Mouse (Mus musculus) hindbrain, embryonic 16.5 days (tissue): ENCODE data around the gene Tex101. TPM values are rescaled to one million over a fixed set of nuclear protein-coding genes. Genes with fewer than 3 reads are reported as not detected.

ENCODE experiments used
- ATAC-seq: fragments of 200-750 bp; cut with Nextera tagmentation; 2 replicates; pipeline ENCODE4 v1.8.0; 2017; ENCODE audit warnings: moderate TSS enrichment, moderate library complexity
- H3K27ac ChIP-seq: fragments of 300-500 bp; sonication (generic); 2 replicates; pipeline ENCODE4 v1.5.1; 2014; ENCODE audit warnings: low read depth, mild to moderate bottlenecking, control low read depth, low read length, moderate library complexity
- H3K27me3 ChIP-seq: fragments of 300-500 bp; sonication (generic); replicated peaks from 2 replicates; pipeline ENCODE4 v1.6.1; 2014; ENCODE audit warnings: low read length; ENCODE audit not compliant: control insufficient read depth, insufficient read depth
- H3K36me3 ChIP-seq: fragments of 300-500 bp; sonication (generic); 2 replicates; pipeline ENCODE4 v1.6.1; 2014; ENCODE audit warnings: mild to moderate bottlenecking, low read length, moderate library complexity, mixed read lengths; ENCODE audit not compliant: control insufficient read depth, insufficient read depth
- H3K4me1 ChIP-seq: fragments of 300-500 bp; sonication (generic); 2 replicates; pipeline ENCODE4 v1.6.1; 2014; ENCODE audit warnings: low read depth, low read length; ENCODE audit not compliant: control insufficient read depth, insufficient read depth
- H3K4me2 ChIP-seq: fragments of 300-500 bp; sonication (generic); 2 replicates; pipeline ENCODE4 v1.6.1; 2014; ENCODE audit warnings: mild to moderate bottlenecking, low read length, control low read depth, moderate library complexity
- H3K4me3 ChIP-seq: fragments of 300-500 bp; sonication (generic); 2 replicates; pipeline ENCODE4 v1.5.1; 2014; ENCODE audit warnings: mild to moderate bottlenecking, low read length, control low read depth, moderate library complexity
- H3K9ac ChIP-seq: fragments of 300-500 bp; sonication (generic); 2 replicates; pipeline ENCODE4 v1.6.1; 2014; ENCODE audit warnings: low read depth, mild to moderate bottlenecking, control low read depth, low read length, moderate library complexity
- H3K9me3 ChIP-seq: fragments of 300-500 bp; sonication (generic); 2 replicates; pipeline ENCODE4 v1.6.1; 2014; ENCODE audit warnings: mild to moderate bottlenecking, low read length, moderate library complexity; ENCODE audit not compliant: control insufficient read depth
- WGBS: fragments of 180-500 bp; shearing (Covaris S2); extraction: QIAGEN DNeasy Blood & Tissue Kit; methylation state at CpG from one replicate; pipeline ENCODE4 v1.1.7; 2014; 5-methylcytosine and 5-hydroxymethylcytosine counted together
- polyA plus RNA-seq: library from polyadenylated mRNA; unstranded; fragments of >200 nt; fragmentation: Nextera tagmentation; extraction: Ambion mirVana; gene quantifications from 2 replicates; pipeline ENCODE4 v1.2.1, GENCODE M21; 2015

Tex101 gene
- polyA plus RNA-seq, 1 experiment from 2014 or later: not detected

DNA sequence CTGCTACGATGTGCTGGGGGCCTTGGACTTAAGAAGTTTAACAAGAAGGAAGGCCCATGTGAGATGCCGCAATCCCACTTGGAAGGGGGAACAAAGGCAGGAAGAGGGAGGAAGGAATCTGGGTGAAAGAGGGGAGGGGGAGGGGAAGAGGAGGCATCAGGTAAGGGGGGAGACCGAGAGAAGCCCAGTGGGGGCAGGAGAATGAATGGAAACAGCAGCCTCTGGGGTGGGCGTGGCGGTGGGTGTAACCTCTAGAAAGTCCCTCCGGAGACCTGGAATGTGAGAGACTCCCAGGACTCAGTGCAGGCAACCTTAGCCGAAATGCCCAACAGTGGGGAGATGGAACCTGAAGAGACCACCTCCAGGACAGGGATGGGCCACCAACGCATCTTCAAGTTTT is 12.2 kb downstream of the Tex101 start:
- Histone ChIP-seq H3K4me2 (no peak overlapping the region), H3K27me3 (no peaks in the 10 kb centered on the region), H3K4me3 (no peak overlapping the region), H3K4me1 (no peaks in the 10 kb centered on the region), H3K9ac (no peak overlapping the region), H3K27ac (no peak overlapping the region), H3K36me3 (no peaks in the 10 kb centered on the region), H3K9me3 (no peaks in the 10 kb centered on the region)
- WGBS: 48% methylated on average over 8 of the region's 8 CpGs
- no peak for ATAC-seq

DNA sequence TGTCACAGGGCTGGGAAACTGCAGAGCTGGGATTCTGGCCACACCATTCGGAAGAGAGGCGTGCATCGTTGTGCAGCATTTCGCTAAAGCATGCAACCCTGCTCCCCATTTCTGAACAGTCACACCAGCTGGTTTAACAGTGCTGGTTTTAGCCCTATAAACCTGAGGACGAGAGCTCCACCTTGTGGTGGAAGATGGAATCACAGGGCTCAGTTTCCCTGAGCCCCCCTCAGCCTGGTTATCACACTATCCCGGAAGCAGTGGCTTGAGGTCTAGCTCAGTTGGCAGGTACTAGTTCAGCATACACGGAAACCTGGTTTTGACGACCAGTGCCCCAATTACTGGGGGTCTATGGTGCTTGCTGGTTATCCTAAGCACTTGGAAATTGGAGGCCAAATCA is 13.9 kb downstream of the Tex101 start:
- Histone ChIP-seq H3K27me3 (no peaks in the 10 kb centered on the region), H3K27ac (no peak overlapping the region), H3K9me3 (no peaks in the 10 kb centered on the region), H3K4me3 (no peak overlapping the region), H3K4me2 (no peak overlapping the region), H3K4me1 (no peaks in the 10 kb centered on the region), H3K36me3 (no peaks in the 10 kb centered on the region), H3K9ac (no peak overlapping the region)
- ATAC-seq: peak; percentile 65; the same call in 1 of the 2 replicates
- WGBS: 11% methylated on average over 8 of the region's 8 CpGs

DNA sequence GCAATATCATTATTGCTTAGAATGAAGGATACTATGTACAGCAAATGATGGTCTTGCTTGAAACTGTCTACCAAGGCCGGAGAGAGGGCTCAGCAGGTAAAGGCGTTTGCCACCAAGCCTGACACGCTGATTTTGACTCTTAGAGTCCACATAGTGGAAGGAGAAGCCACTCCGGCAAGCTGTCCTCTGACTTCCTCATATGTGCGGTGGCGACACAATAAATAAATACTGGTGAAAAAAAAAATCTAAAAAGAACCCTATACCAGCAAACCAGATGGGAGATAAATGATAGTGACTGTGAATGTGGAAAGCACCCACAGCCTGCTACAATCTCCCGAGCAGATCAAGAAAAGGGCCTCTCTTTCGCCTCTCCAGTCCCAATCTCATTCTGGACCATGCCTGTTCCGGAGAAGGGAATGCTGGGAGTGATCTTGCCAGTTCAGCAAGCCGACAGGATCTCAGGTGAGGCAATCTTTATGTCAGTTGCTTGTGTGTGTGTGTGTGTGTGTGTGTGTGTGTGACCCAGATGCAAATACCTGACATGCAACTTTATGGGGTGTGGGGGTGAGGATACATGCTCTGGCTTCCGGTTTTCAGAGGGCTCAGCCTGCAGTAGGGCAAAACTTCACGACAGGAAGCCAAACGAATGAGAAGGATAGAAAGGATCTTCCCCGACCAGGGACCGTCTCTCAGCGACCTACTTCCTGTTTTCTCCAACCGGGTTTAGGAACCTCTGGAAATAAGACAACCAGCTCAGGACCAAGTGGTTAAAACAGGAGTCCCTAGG is 15.2 kb downstream of the Tex101 start:
- no peaks in the 10 kb centered on the region for H3K27me3 ChIP-seq
- H3K9ac ChIP-seq: no peak overlapping the region
- WGBS: 76% methylated on average over 17 of the region's 17 CpGs
- no peaks in the 10 kb centered on the region for H3K4me1 ChIP-seq
- no peak overlapping the region for H3K27ac ChIP-seq
- ATAC-seq: no peak
- H3K4me3 ChIP-seq: no peak overlapping the region
- H3K4me2 ChIP-seq: no peak overlapping the region
- H3K36me3 ChIP-seq: no peaks in the 10 kb centered on the region
- H3K9me3 ChIP-seq: no peaks in the 10 kb centered on the region

DNA sequence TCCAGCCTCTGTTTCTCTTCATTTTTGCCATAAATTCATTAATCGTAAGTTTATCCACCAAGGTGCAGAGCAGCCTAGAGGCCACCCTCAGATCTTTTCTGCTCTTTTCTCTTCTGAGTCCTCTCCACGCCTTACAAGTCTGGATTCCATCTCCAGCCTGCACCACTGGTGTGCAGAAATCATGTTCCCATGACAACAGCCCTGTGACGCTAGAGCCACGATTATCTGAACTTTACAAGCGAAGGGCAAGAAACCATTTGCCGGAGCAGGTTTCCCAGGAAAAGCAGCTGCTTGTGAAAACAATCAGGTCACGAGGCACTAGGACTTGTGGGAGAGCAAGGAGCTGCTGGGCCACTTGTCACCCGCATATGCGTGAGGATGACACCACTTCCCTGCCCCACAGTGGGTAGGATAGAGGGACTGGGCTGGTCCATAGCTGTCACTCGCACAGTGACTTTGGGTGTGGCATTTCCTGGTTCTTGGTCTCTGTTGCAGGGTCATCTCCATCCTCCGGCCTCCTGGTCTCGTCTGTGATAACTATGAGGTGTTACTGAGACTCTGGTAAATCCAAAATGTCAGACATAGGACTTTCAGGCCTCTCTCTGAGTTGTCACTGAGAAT is 16.6 kb downstream of the Tex101 start:
- no peak for ATAC-seq
- Histone ChIP-seq H3K36me3 (no peaks in the 10 kb centered on the region), H3K4me2 (no peak overlapping the region), H3K4me1 (no peaks in the 10 kb centered on the region), H3K27me3 (no peaks in the 10 kb centered on the region), H3K27ac (no peak overlapping the region), H3K9ac (no peak overlapping the region), H3K9me3 (no peaks in the 10 kb centered on the region), H3K4me3 (no peak overlapping the region)
- 61% methylated on average over 12 of the region's 12 CpGs for whole genome bisulfite sequencing

DNA sequence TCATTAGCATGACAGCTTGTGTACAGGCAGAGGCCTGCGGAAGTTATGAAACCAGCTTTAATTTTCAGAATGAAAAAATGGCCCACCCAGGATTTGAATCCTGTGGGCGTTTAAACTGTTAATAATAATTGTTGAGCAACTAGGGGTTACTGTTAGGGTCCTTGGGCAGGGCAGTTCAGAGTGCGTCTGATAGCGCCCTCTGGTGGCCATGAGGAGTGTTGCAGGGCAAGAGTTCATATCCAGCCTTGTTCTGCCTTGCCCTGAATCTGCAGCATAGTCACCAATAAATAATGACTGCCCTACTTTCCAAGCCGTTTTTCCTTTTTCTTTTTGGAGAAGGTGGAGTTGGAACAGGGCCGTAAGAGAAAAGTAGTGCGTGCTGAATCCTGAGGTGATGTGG is 22.8 kb downstream of the Tex101 start:
- H3K4me1 ChIP-seq: no peaks in the 10 kb centered on the region
- 30% methylated on average over 7 of the region's 7 CpGs for WGBS
- no peak for ATAC-seq

DNA sequence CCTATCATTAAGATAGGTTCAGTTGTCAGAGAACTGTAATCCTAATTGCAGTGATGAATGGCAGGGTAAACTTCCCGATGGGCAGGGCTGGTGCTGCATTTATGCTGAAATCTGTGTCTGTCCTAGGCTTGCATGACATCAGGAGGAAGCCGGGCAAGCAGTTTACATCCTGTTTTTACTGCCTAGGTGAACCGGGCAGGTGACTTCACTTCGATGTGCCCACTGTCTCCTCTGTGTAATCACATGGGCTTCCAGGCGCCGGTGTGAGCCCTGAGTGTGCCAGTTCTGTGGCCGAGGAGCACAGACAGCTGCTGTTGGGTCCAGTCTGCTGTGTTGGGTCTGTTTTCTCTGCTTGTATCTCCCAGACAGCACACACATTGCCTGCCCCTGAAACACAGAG is 30.0 kb downstream of the Tex101 start:
- 89% methylated on average over 7 of the region's 7 CpGs for WGBS
- H3K4me2 ChIP-seq: no peak overlapping the region

More for the DNA sequence above, 22.8 kb downstream of the Tex101 start:
- H3K4me3 ChIP-seq: no peak overlapping the region
- no peaks in the 10 kb centered on the region for H3K9me3 ChIP-seq
- H3K4me2 ChIP-seq: no peak overlapping the region
- H3K27me3 ChIP-seq: no peaks in the 10 kb centered on the region
- H3K36me3 ChIP-seq: no peaks in the 10 kb centered on the region
- H3K27ac ChIP-seq: no peak overlapping the region
- no peak overlapping the region for H3K9ac ChIP-seq

DNA sequence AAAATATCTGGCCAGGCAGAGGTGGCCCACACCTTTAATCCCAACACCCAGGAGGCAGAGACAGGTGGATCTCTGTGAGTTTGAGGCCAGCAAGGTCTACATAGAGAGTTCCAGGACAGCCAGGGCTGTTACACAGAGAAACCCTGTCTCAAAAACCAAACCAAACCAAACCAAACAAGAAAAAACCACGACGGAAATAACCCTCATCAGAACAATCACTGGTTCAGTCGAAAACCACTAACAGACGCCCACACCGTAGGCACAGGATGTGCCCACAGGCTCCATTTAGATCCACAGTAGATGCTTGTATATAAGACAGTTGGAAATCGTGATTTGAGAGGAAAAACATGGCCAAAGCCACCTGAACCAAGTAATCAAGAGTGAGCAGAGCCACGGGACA is 31.5 kb downstream of the Tex101 start:
- Histone ChIP-seq H3K27ac (no peak overlapping the region), H3K9ac (no peak overlapping the region), H3K4me1 (no peaks in the 10 kb centered on the region), H3K36me3 (no peaks in the 10 kb centered on the region), H3K4me2 (no peak overlapping the region), H3K9me3 (no peaks in the 10 kb centered on the region), H3K27me3 (peaks cover 13% of the 10 kb centered on the region), H3K4me3 (no peak overlapping the region)
- WGBS: 79% methylated on average over 7 of the region's 7 CpGs
- no peak for ATAC-seq

More for the DNA sequence above, 30.0 kb downstream of the Tex101 start:
- peaks cover 4% of the 10 kb centered on the region for H3K27me3 ChIP-seq
- H3K4me3 ChIP-seq: no peak overlapping the region
- no peak for ATAC-seq
- H3K4me1 ChIP-seq: no peaks in the 10 kb centered on the region
- no peak overlapping the region for H3K9ac ChIP-seq
- H3K36me3 ChIP-seq: no peaks in the 10 kb centered on the region
- H3K27ac ChIP-seq: no peak overlapping the region
- H3K9me3 ChIP-seq: no peaks in the 10 kb centered on the region

DNA sequence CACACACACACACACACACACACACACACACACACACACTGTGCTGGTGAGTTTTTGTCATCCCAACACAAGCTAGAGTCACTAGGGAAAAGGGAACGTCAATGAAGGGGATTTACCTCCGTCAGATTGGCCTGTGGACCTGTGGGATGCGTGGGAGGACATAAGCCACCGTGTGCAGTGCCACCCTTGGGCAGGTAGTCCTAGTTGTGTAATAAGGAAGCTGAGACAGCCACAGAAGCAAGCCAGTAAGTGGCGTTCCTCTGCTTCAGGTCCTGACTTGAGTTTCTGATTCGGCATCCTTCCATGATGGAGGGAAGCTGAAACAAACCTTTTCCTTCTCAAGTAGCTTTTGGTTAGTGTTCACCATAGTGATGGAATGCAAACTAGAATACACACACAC is 32.0 kb downstream of the Tex101 start:
- H3K27ac ChIP-seq: no peak overlapping the region
- H3K36me3 ChIP-seq: no peaks in the 10 kb centered on the region
- H3K9ac ChIP-seq: no peak overlapping the region
- H3K4me1 ChIP-seq: no peaks in the 10 kb centered on the region
- H3K9me3 ChIP-seq: no peaks in the 10 kb centered on the region
- H3K4me3 ChIP-seq: no peak overlapping the region
- H3K27me3 ChIP-seq: peaks cover 18% of the 10 kb centered on the region
- ATAC-seq: no peak
- no peak overlapping the region for H3K4me2 ChIP-seq
- WGBS: 89% methylated on average over 6 of the region's 6 CpGs

DNA sequence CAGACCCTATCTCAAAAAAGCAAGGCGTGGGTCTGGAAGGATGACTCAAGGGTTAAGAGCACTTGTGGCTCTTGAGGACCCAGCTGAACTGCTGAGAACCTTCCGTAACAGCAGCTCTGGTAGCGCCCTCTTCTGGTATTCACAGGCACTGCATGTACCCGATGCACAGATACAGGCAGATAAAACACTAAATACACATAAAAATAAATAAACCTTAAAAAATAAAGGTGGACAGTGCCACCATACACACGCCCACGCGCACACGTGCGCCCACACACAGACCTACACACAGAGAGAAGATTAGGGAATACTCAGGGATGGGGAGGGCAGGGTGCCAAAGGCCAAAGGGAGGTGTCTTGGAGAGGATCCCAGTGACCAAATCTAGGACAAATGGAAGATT is 34.0 kb downstream of the Tex101 start:
- H3K9ac ChIP-seq: no peak overlapping the region
- no peak overlapping the region for H3K4me3 ChIP-seq
- no peak overlapping the region for H3K27ac ChIP-seq
- H3K27me3 ChIP-seq: peaks cover 35% of the 10 kb centered on the region
- ATAC-seq: no peak
- H3K4me2 ChIP-seq: no peak overlapping the region
- 12% methylated on average over 9 of the region's 9 CpGs for WGBS
- H3K4me1 ChIP-seq: peaks cover 11% of the 10 kb centered on the region
- no peaks in the 10 kb centered on the region for H3K36me3 ChIP-seq
- no peaks in the 10 kb centered on the region for H3K9me3 ChIP-seq
